Mouse (Mus musculus): ENCODE results near the gene Caskin1. TPM values are rescaled to one million over a fixed set of nuclear protein-coding genes. Genes with fewer than 3 reads are reported as not detected.

The Caskin1 gene
- polyA plus RNA-seq, 1 experiment from 2014 or later: 2.3 TPM

- H3K27ac ChIP-seq (replicated peaks; ENCODE audit: low read depth, low read length): no peak overlapping the region
- H3K4me3 ChIP-seq (ENCODE audit: low read depth, low read length): no peak overlapping the region
- H3K9ac ChIP-seq (ENCODE audit: low read length): no peak overlapping the region
- ATAC-seq (ENCODE audit: insufficient number of reproducible peaks, low FRiP score, low TSS enrichment, low read depth): no peak
- no peaks in the 10 kb centered on the region for H3K36me3 ChIP-seq (ENCODE audit: control insufficient read depth, insufficient read depth, low read length)
- H3K9me3 ChIP-seq (ENCODE audit: control insufficient read depth, low read length): no peaks in the 10 kb centered on the region
- H3K4me2 ChIP-seq (ENCODE audit: low read depth, severe bottlenecking): no peak overlapping the region
- peaks cover 8% of the 10 kb centered on the region; the same call in 1 of the 2 replicates for H3K4me1 ChIP-seq (ENCODE audit: control insufficient read depth, insufficient read depth, low read length)
- DNase-seq (ENCODE audit: low spot score): no peak
- peaks cover 5% of the 10 kb centered on the region for H3K27me3 ChIP-seq (ENCODE audit: control insufficient read depth, insufficient read depth, low read length)
- WGBS: 91% methylated on average over 3 of the region's 3 CpGs
These were observed 4.9 kb upstream of the Caskin1 start for GRCm38 (mm10) chr17:24483495-24483894.

- Histone ChIP-seq H3K4me1 (ENCODE audit: control insufficient read depth, insufficient read depth, low read length) (peaks cover 12% of the 10 kb centered on the region), H3K9me3 (ENCODE audit: control insufficient read depth, low read length) (no peaks in the 10 kb centered on the region), H3K4me3 (ENCODE audit: low read depth, low read length) (no peak overlapping the region), H3K4me2 (ENCODE audit: low read depth, severe bottlenecking) (no peak overlapping the region), H3K9ac (ENCODE audit: low read length) (no peak overlapping the region), H3K27ac (replicated peaks; ENCODE audit: low read depth, low read length) (no peak overlapping the region), H3K27me3 (ENCODE audit: control insufficient read depth, insufficient read depth, low read length) (peaks cover 9% of the 10 kb centered on the region), H3K36me3 (ENCODE audit: control insufficient read depth, insufficient read depth, low read length) (no peaks in the 10 kb centered on the region)
- WGBS: 42% methylated on average over 11 of the region's 11 CpGs
- ATAC-seq (ENCODE audit: insufficient number of reproducible peaks, low FRiP score, low TSS enrichment, low read depth) (no peak), DNase-seq (ENCODE audit: low spot score) (peak; percentile 55)
These were observed 3.1 kb upstream of the Caskin1 start for GRCm38 (mm10) chr17:24485090-24485860.

GRCm38 (mm10) chr17:24488662-24489264 lies 362 bp downstream of the Caskin1 start:
- peaks cover 12% of the 10 kb centered on the region for H3K4me1 ChIP-seq (ENCODE audit: control insufficient read depth, insufficient read depth, low read length)
- no peaks in the 10 kb centered on the region for H3K9me3 ChIP-seq (ENCODE audit: control insufficient read depth, low read length)
- H3K36me3 ChIP-seq (ENCODE audit: control insufficient read depth, insufficient read depth, low read length): no peaks in the 10 kb centered on the region
- DNase-seq (ENCODE audit: low spot score): peak; percentile 61
- WGBS: 1% methylated on average over 60 of the region's 81 CpGs
- H3K4me3 ChIP-seq (ENCODE audit: low read depth, low read length): peak overlapping the region; percentile 82
- peak; percentile 36 for ATAC-seq (ENCODE audit: insufficient number of reproducible peaks, low FRiP score, low TSS enrichment, low read depth)
- peak overlapping the region; percentile 78 for H3K9ac ChIP-seq (ENCODE audit: low read length)
- H3K27me3 ChIP-seq (ENCODE audit: control insufficient read depth, insufficient read depth, low read length): peaks cover 9% of the 10 kb centered on the region
- no peak overlapping the region for H3K27ac ChIP-seq (replicated peaks; ENCODE audit: low read depth, low read length)
- peak overlapping the region; percentile 80 for H3K4me2 ChIP-seq (ENCODE audit: low read depth, severe bottlenecking)

- Histone ChIP-seq H3K4me1 (ENCODE audit: control insufficient read depth, insufficient read depth, low read length) (peaks cover 12% of the 10 kb centered on the region), H3K4me2 (ENCODE audit: low read depth, severe bottlenecking) (peak overlapping the region; percentile 80), H3K4me3 (ENCODE audit: low read depth, low read length) (peak overlapping the region; percentile 82), H3K27me3 (ENCODE audit: control insufficient read depth, insufficient read depth, low read length) (peaks cover 9% of the 10 kb centered on the region), H3K9ac (ENCODE audit: low read length) (peak overlapping the region; percentile 78), H3K27ac (replicated peaks; ENCODE audit: low read depth, low read length) (no peak overlapping the region), H3K9me3 (ENCODE audit: control insufficient read depth, low read length) (no peaks in the 10 kb centered on the region), H3K36me3 (ENCODE audit: control insufficient read depth, insufficient read depth, low read length) (no peaks in the 10 kb centered on the region)
- peak; percentile 3; the same call in 1 of the 2 replicates for ATAC-seq (ENCODE audit: insufficient number of reproducible peaks, low FRiP score, low TSS enrichment, low read depth)
- DNase-seq (ENCODE audit: low spot score): no peak
- 20% methylated on average over 19 of the region's 19 CpGs for WGBS
These were observed 1.0 kb downstream of the Caskin1 start for GRCm38 (mm10) chr17:24489265-24490030.

- H3K4me1 ChIP-seq (ENCODE audit: control insufficient read depth, insufficient read depth, low read length): peaks cover 10% of the 10 kb centered on the region
- H3K4me2 ChIP-seq (ENCODE audit: low read depth, severe bottlenecking): no peak overlapping the region
- H3K36me3 ChIP-seq (ENCODE audit: control insufficient read depth, insufficient read depth, low read length): no peaks in the 10 kb centered on the region
- no peaks in the 10 kb centered on the region for H3K9me3 ChIP-seq (ENCODE audit: control insufficient read depth, low read length)
- H3K9ac ChIP-seq (ENCODE audit: low read length): no peak overlapping the region
- H3K27ac ChIP-seq (replicated peaks; ENCODE audit: low read depth, low read length): no peak overlapping the region
- no peak overlapping the region for H3K4me3 ChIP-seq (ENCODE audit: low read depth, low read length)
- ATAC-seq (ENCODE audit: insufficient number of reproducible peaks, low FRiP score, low TSS enrichment, low read depth): no peak
- no peak for DNase-seq (ENCODE audit: low spot score)
- peaks cover 9% of the 10 kb centered on the region for H3K27me3 ChIP-seq (ENCODE audit: control insufficient read depth, insufficient read depth, low read length)
- 85% methylated on average over 4 of the region's 4 CpGs for WGBS
These were observed 2.0 kb downstream of the Caskin1 start for GRCm38 (mm10) chr17:24490399-24490798.

GRCm38 (mm10) chr17:24494627-24495335 lies 6.4 kb downstream of the Caskin1 start:
- Histone ChIP-seq H3K9ac (ENCODE audit: low read length) (no peak overlapping the region), H3K27me3 (ENCODE audit: control insufficient read depth, insufficient read depth, low read length) (peaks cover under 1% of the 10 kb centered on the region), H3K4me3 (ENCODE audit: low read depth, low read length) (no peak overlapping the region), H3K9me3 (ENCODE audit: control insufficient read depth, low read length) (no peaks in the 10 kb centered on the region), H3K4me2 (ENCODE audit: low read depth, severe bottlenecking) (no peak overlapping the region), H3K4me1 (ENCODE audit: control insufficient read depth, insufficient read depth, low read length) (0 out of 2 replicates have a peak, but pooled peaks cover under 1% of the 10 kb centered on the region), H3K36me3 (ENCODE audit: control insufficient read depth, insufficient read depth, low read length) (no peaks in the 10 kb centered on the region), H3K27ac (replicated peaks; ENCODE audit: low read depth, low read length) (no peak overlapping the region)
- 44% methylated on average over 2 of the region's 2 CpGs for WGBS
- ATAC-seq (ENCODE audit: insufficient number of reproducible peaks, low FRiP score, low TSS enrichment, low read depth) (no peak), DNase-seq (ENCODE audit: low spot score) (peak; percentile 77)

GRCm38 (mm10) chr17:24495443-24495842 lies 7.0 kb downstream of the Caskin1 start:
- 70% methylated on average over 3 of the region's 3 CpGs for WGBS
- Histone ChIP-seq H3K27ac (replicated peaks; ENCODE audit: low read depth, low read length) (no peak overlapping the region), H3K9ac (ENCODE audit: low read length) (no peak overlapping the region), H3K9me3 (ENCODE audit: control insufficient read depth, low read length) (no peaks in the 10 kb centered on the region), H3K4me1 (ENCODE audit: control insufficient read depth, insufficient read depth, low read length) (no peaks in the 10 kb centered on the region), H3K4me2 (ENCODE audit: low read depth, severe bottlenecking) (no peak overlapping the region), H3K4me3 (ENCODE audit: low read depth, low read length) (no peak overlapping the region), H3K36me3 (ENCODE audit: control insufficient read depth, insufficient read depth, low read length) (no peaks in the 10 kb centered on the region), H3K27me3 (ENCODE audit: control insufficient read depth, insufficient read depth, low read length) (no peaks in the 10 kb centered on the region; the same call in 1 of the 2 replicates)
- ATAC-seq (ENCODE audit: insufficient number of reproducible peaks, low FRiP score, low TSS enrichment, low read depth) (no peak), DNase-seq (ENCODE audit: low spot score) (no peak)

- Histone ChIP-seq H3K9me3 (ENCODE audit: control insufficient read depth, low read length) (no peaks in the 10 kb centered on the region), H3K27ac (replicated peaks; ENCODE audit: low read depth, low read length) (no peak overlapping the region), H3K36me3 (ENCODE audit: control insufficient read depth, insufficient read depth, low read length) (no peaks in the 10 kb centered on the region), H3K9ac (ENCODE audit: low read length) (no peak overlapping the region), H3K27me3 (ENCODE audit: control insufficient read depth, insufficient read depth, low read length) (no peaks in the 10 kb centered on the region; the same call in 1 of the 2 replicates), H3K4me1 (ENCODE audit: control insufficient read depth, insufficient read depth, low read length) (no peaks in the 10 kb centered on the region), H3K4me2 (ENCODE audit: low read depth, severe bottlenecking) (no peak overlapping the region), H3K4me3 (ENCODE audit: low read depth, low read length) (no peak overlapping the region)
- DNase-seq (ENCODE audit: low spot score) (no peak), ATAC-seq (ENCODE audit: insufficient number of reproducible peaks, low FRiP score, low TSS enrichment, low read depth) (no peak)
- WGBS: 90% methylated on average over 1 of the region's 1 CpGs
These were observed 7.6 kb downstream of the Caskin1 start for GRCm38 (mm10) chr17:24496026-24496425.
